Mouse (Mus musculus) lung, embryonic 16.5 days (tissue): Measurements from ENCODE around the gene Bbip1. TPM values are rescaled to one million over a fixed set of nuclear protein-coding genes. Genes with fewer than 3 reads are reported as not detected.
A peak's percentile ranks its signal among the peaks of the same experiment; 100 is the strongest.

Experiments
- ATAC-seq: fragments of 200-750 bp; cut with Nextera tagmentation; 2 replicates; pipeline ENCODE4 v1.8.0; 2017; ENCODE audit warnings: low read depth, mild to moderate bottlenecking, moderate library complexity
- H3K27ac ChIP-seq: fragments of 300-500 bp; sonication (generic); 2 replicates; pipeline ENCODE4 v1.5.1; 2014; ENCODE audit warnings: mild to moderate bottlenecking, control low read depth, low read length
- H3K27me3 ChIP-seq: fragments of 300-500 bp; sonication (generic); 2 replicates; pipeline ENCODE4 v1.6.1; 2014; ENCODE audit warnings: low read depth, low read length, mixed read lengths; ENCODE audit not compliant: control insufficient read depth, insufficient read depth
- H3K36me3 ChIP-seq: fragments of 300-500 bp; sonication (generic); 2 replicates; pipeline ENCODE4 v1.6.1; 2014; ENCODE audit warnings: low read length; ENCODE audit not compliant: control insufficient read depth, insufficient read depth
- H3K4me1 ChIP-seq: fragments of 300-500 bp; sonication (generic); replicated peaks from 2 replicates; pipeline ENCODE4 v1.6.1; 2014; ENCODE audit warnings: low read length, mixed read lengths; ENCODE audit not compliant: control insufficient read depth, insufficient read depth
- H3K4me2 ChIP-seq: fragments of 300-500 bp; sonication (generic); 2 replicates; pipeline ENCODE4 v1.6.1; 2014; ENCODE audit warnings: low read depth, low read length, control low read depth
- H3K4me3 ChIP-seq: fragments of 300-500 bp; sonication (generic); 2 replicates; pipeline ENCODE4 v1.5.1; 2014; ENCODE audit warnings: mild to moderate bottlenecking, low read length, control low read depth
- H3K9ac ChIP-seq: fragments of 300-500 bp; sonication (generic); 2 replicates; pipeline ENCODE4 v1.6.1; 2014; ENCODE audit warnings: low read length, control low read depth
- H3K9me3 ChIP-seq: fragments of 300-500 bp; sonication (generic); 2 replicates; pipeline ENCODE4 v1.6.1; 2016; ENCODE audit warnings: low read length; ENCODE audit not compliant: control insufficient read depth
- WGBS: fragments of 180-500 bp; shearing (Covaris S2); extraction: QIAGEN DNeasy Blood & Tissue Kit; methylation state at CpG from one replicate; pipeline ENCODE4 v1.1.7; 2014; 5-methylcytosine and 5-hydroxymethylcytosine counted together
- polyA plus RNA-seq: library from polyadenylated mRNA; unstranded; fragments of >200 nt; fragmentation: Nextera tagmentation; extraction: Ambion mirVana; gene quantifications from 2 replicates; pipeline ENCODE4 v1.2.1, GENCODE M21; 2015

Gene Bbip1
- polyA plus RNA-seq, 1 experiment from 2014 or later = 62.2 TPM

- Histone ChIP-seq H3K9me3 (no peaks in the 10 kb centered on the region), H3K4me2 (peak overlapping the region; percentile 76), H3K4me3 (peak overlapping the region; percentile 98), H3K9ac (peak overlapping the region; percentile 50; the same call in 1 of the 2 replicates), H3K36me3 (peaks cover 8% of the 10 kb centered on the region), H3K4me1 (peaks cover 17% of the 10 kb centered on the region), H3K27ac (no peak overlapping the region), H3K27me3 (no peaks in the 10 kb centered on the region)
- no peak for ATAC-seq
- WGBS = 41% methylated on average over 7 of the region's 7 CpGs
These were observed 39.5 kb downstream of the Bbip1 start for GRCm38 (mm10) chr19:53904833-53905480.

- Histone ChIP-seq H3K9ac (peak overlapping the region; percentile 95), H3K9me3 (no peaks in the 10 kb centered on the region), H3K27ac (peak overlapping the region; percentile 88), H3K4me1 (peaks cover 21% of the 10 kb centered on the region), H3K4me2 (peak overlapping the region; percentile 76), H3K4me3 (peak overlapping the region; percentile 98), H3K36me3 (no peaks in the 10 kb centered on the region; the same call in 1 of the 2 replicates), H3K27me3 (no peaks in the 10 kb centered on the region)
- WGBS = under 1% methylated on average over 54 of the region's 83 CpGs
- ATAC-seq = peak; percentile 64
These were observed 40.7 kb downstream of the Bbip1 start for GRCm38 (mm10) chr19:53903507-53904321.

- peak overlapping the region; percentile 95 for H3K9ac ChIP-seq
- H3K27ac ChIP-seq = peak overlapping the region; percentile 95
- H3K4me1 ChIP-seq = peaks cover 19% of the 10 kb centered on the region
- peak; percentile 98 for ATAC-seq
- no peaks in the 10 kb centered on the region for H3K27me3 ChIP-seq
- peak overlapping the region; percentile 98 for H3K4me3 ChIP-seq
- WGBS = under 1% methylated on average over 61 of the region's 61 CpGs
- H3K9me3 ChIP-seq = no peaks in the 10 kb centered on the region
- no peaks in the 10 kb centered on the region for H3K36me3 ChIP-seq
- H3K4me2 ChIP-seq = peak overlapping the region; percentile 77
These were observed 41.5 kb downstream of the Bbip1 start for GRCm38 (mm10) chr19:53902739-53903487.

DNA sequence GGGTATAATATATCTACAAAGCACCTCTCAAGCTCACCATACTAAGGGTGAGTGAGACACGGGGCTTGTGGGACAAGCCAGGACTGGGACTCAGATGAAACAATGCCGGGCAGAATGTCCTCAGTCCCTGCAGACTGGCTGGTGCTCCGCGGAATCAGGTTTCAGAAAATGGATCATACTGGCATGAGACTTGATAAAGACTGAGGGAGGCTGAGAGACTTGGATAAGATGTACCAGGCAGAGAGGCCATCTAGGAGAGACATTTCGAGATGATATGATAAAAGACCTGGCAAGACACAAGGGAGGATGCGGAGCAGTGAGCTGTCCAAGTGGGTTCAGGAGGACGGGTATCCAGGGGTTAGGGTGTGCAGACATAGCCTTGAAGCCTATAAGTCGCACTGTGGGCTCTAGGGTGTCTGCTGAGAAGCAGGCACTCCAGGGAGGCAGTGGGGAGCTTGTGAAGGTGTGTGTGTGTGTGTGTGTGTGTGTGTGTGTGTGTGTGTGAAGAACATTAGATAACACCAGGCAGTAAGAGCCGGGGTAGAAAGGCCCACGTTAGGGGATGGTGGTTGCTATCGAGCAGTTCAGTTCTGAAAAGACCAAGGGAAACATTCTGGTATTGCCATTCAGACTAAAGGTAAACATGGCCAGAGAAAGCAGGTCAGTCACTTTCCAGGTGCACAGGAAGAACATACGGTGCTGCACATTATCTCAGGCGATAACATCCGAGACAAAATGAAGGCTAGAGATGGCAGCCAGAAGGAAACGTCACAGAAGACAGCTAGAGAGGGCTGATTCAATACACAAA lies 42.3 kb downstream of the Bbip1 start:
- H3K4me3 ChIP-seq = peak overlapping the region; percentile 98
- peak overlapping the region; percentile 81 for H3K9ac ChIP-seq
- no peaks in the 10 kb centered on the region for H3K36me3 ChIP-seq
- peak overlapping the region; percentile 77 for H3K4me2 ChIP-seq
- H3K4me1 ChIP-seq = peaks cover 19% of the 10 kb centered on the region
- H3K9me3 ChIP-seq = no peaks in the 10 kb centered on the region
- ATAC-seq = no peak
- no peaks in the 10 kb centered on the region for H3K27me3 ChIP-seq
- WGBS = 25% methylated on average over 15 of the region's 15 CpGs
- H3K27ac ChIP-seq = peak overlapping the region; percentile 95

DNA sequence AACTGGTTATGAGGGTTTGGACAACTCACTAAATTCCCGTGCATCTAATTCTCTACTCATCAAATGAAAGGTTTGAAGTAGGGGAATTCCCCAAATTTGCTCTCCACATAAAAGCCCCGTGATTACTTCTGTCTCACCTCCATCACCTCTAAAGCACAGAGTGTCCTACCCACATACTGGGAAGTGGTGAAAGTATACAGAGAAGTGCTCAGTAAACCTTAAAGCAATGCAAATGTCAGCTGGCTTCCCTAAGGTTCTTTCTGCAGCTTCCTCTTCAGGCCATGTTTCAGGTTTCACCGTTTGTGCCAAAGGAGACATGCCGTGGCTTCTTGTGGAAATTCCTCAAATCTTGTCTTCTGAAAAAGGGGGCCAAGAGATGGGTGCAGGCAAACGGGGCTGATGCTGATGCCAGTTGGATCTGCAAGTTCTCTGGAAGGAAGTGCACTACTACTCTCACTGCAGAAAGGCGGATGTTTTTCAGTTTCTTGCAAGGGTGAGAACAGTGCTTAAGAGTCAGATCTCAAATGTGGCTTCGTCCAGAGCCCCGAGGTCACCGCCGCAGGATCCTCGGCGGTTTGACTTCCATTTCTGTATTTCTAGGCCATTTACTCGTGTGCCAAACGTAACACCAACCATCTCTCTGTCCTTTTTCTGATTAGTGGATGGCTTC lies 44.4 kb downstream of the Bbip1 start:
- WGBS = 76% methylated on average over 14 of the region's 14 CpGs
- H3K27ac ChIP-seq = no peak overlapping the region

GRCm38 (mm10) chr19:53898970-53899900 lies 45.2 kb downstream of the Bbip1 start:
- 75% methylated on average over 25 of the region's 25 CpGs for WGBS
- no peak overlapping the region for H3K4me3 ChIP-seq
- no peak for ATAC-seq
- H3K4me2 ChIP-seq = no peak overlapping the region
- no peaks in the 10 kb centered on the region for H3K27me3 ChIP-seq
- no peak overlapping the region for H3K27ac ChIP-seq
- no peaks in the 10 kb centered on the region for H3K9me3 ChIP-seq
- no peaks in the 10 kb centered on the region for H3K36me3 ChIP-seq
- peaks cover 20% of the 10 kb centered on the region for H3K4me1 ChIP-seq
- H3K9ac ChIP-seq = no peak overlapping the region

More for the DNA sequence above, 44.4 kb downstream of the Bbip1 start:
- H3K4me1 ChIP-seq = peaks cover 15% of the 10 kb centered on the region
- no peaks in the 10 kb centered on the region for H3K27me3 ChIP-seq
- no peaks in the 10 kb centered on the region for H3K9me3 ChIP-seq
- no peak overlapping the region for H3K4me2 ChIP-seq
- no peak overlapping the region for H3K4me3 ChIP-seq
- ATAC-seq = no peak
- H3K9ac ChIP-seq = no peak overlapping the region
- no peaks in the 10 kb centered on the region for H3K36me3 ChIP-seq

- no peaks in the 10 kb centered on the region for H3K27me3 ChIP-seq
- no peak for ATAC-seq
- no peaks in the 10 kb centered on the region for H3K9me3 ChIP-seq
- H3K36me3 ChIP-seq = no peaks in the 10 kb centered on the region
- H3K27ac ChIP-seq = no peak overlapping the region
- 69% methylated on average over 4 of the region's 4 CpGs for WGBS
- no peak overlapping the region for H3K4me2 ChIP-seq
- H3K4me3 ChIP-seq = no peak overlapping the region
- H3K4me1 ChIP-seq = peaks cover 27% of the 10 kb centered on the region
- H3K9ac ChIP-seq = no peak overlapping the region
These were observed 45.9 kb downstream of the Bbip1 start for GRCm38 (mm10) chr19:53898498-53898897.
